Mouse (Mus musculus) MEL (cell line): ENCODE data around the gene Mrfap1.

ENCODE experiments used
- E2F4 ChIP-seq: IDR thresholded peaks from 2 replicates; pipeline ENCODE4 v1.6.1; 2011; ENCODE audit warnings: low read depth, low read length, improper control_type of control experiment, borderline replicate concordance
- ETS1 ChIP-seq: IDR thresholded peaks from 2 replicates; pipeline ENCODE4 v1.6.1; 2012; ENCODE audit warnings: low read depth, mild to moderate bottlenecking, inconsistent platforms, low read length, improper control_type of control experiment, moderate library complexity
- HCFC1 ChIP-seq: IDR thresholded peaks from 2 replicates; pipeline ENCODE4 v1.6.1; 2012; ENCODE audit warnings: low read depth, mild to moderate bottlenecking, inconsistent platforms, low read length, improper control_type of control experiment, moderate library complexity
- MAFK ChIP-seq: IDR thresholded peaks from 2 replicates; pipeline ENCODE4 v1.6.1; 2011; ENCODE audit warnings: low read depth, mild to moderate bottlenecking, low read length, improper control_type of control experiment, borderline replicate concordance
- MAX ChIP-seq: IDR thresholded peaks from 2 replicates; pipeline ENCODE4 v1.6.1; 2011; ENCODE audit warnings: low read length, improper control_type of control experiment
- POLR2A ChIP-seq, 2 experiments: IDR thresholded peaks; 2 replicates each; pipeline ENCODE4 v1.6.1; 2011 to 2012; ENCODE audit warnings: low read length in 2 of 2, mild to moderate bottlenecking in 2 of 2, control low read depth in 1 of 2, improper control_type of control experiment in 1 of 2, low read depth in 1 of 2, moderate library complexity in 1 of 2; ENCODE audit not compliant: control insufficient read depth in 1 of 2, insufficient read depth in 1 of 2, poor library complexity in 1 of 2
- POLR2AphosphoS5 ChIP-seq: IDR thresholded peaks from 2 replicates; pipeline ENCODE4 v1.6.1; 2012; ENCODE audit warnings: low read depth, borderline replicate concordance, mild to moderate bottlenecking, inconsistent platforms, low read length, moderate library complexity, mixed read lengths
- TAL1 ChIP-seq: IDR thresholded peaks from 2 replicates; pipeline ENCODE4 v1.6.1; 2012; ENCODE audit warnings: mild to moderate bottlenecking, inconsistent platforms, low read length, moderate library complexity, mixed read lengths
- USF1 ChIP-seq: IDR thresholded peaks from 2 replicates; pipeline ENCODE4 v1.6.1; 2014; ENCODE audit warnings: low read depth, mild to moderate bottlenecking, inconsistent platforms, low read length, improper control_type of control experiment, moderate library complexity

- no peak for TF ChIP-seq E2F4
- peak; percentile 83 to 96 for TF ChIP-seq POLR2A (IDR thresholded peaks at IDR 0.05; ENCODE audit: control insufficient read depth in 1 of 2, insufficient read depth in 1 of 2, low read depth in 1 of 2, low read length in 2 of 2, poor library complexity in 1 of 2)
- TF ChIP-seq TAL1, result no peak
- TF ChIP-seq HCFC1, result peak; percentile 97
- TF ChIP-seq ETS1, result peak; percentile 46
- 0 out of 2 replicates have a peak, but pooled peaks have one; percentile 5 for TF ChIP-seq USF1
- TF ChIP-seq POLR2AphosphoS5, result no peak
- TF ChIP-seq MAFK, result no peak
- TF ChIP-seq MAX, result peak; percentile 84
Observed at GRCm38 (mm10) chr5:36748536-36749061, 48.0 kb downstream of the Mrfap1 start, which contains the start of gene Bloc1s4.
